Mouse (Mus musculus) B cell, adult 2 months (primary cell): Measurements from ENCODE around the gene Frmd4a.
A peak's percentile ranks its signal among the peaks of the same experiment; 100 is the strongest.

Experiments used
- DNase-seq, 2 experiments: peaks; one replicate each; pipeline ENCODE4 v3.0.0; 2022

Gene Frmd4a

DNA sequence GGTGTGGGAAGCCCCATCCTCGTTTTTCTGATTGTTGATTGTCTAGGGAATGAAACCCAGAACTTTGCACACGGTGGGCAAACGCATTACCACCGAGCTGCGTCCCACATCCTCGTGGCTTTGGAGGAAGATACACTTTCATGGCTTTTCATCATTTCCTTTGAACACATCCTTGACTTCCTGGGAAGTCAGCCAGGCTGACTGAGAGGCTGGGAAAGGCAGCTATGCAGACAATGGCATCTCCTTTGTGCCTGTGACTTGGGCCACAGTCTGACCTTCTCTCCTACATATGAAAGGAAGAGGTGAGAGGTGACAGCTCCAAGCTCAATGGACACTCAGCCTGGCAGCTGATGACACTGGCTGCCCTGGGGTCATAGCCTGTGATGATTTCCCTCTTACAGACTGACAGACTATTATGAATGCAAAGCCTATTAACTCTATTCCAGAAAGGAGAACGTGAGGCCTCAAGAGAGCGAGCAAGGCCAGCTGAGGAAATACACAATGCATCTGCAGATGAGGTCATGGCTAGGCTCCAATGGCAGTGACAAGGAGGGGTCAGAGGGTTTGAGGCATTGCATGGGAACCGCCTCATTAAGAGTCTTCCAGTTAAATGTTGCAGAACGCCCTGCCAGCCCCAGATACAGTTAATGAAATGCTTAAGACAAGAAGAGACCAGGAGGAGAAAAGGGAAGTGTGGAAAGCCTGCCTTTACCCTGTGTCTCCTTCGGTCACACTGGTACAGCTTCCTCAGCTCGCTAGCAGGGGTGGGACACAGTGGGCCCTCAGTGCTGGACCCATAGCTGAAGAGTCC lies 435.3 kb downstream of the Frmd4a start:
- no peak for DNase-seq

DNA sequence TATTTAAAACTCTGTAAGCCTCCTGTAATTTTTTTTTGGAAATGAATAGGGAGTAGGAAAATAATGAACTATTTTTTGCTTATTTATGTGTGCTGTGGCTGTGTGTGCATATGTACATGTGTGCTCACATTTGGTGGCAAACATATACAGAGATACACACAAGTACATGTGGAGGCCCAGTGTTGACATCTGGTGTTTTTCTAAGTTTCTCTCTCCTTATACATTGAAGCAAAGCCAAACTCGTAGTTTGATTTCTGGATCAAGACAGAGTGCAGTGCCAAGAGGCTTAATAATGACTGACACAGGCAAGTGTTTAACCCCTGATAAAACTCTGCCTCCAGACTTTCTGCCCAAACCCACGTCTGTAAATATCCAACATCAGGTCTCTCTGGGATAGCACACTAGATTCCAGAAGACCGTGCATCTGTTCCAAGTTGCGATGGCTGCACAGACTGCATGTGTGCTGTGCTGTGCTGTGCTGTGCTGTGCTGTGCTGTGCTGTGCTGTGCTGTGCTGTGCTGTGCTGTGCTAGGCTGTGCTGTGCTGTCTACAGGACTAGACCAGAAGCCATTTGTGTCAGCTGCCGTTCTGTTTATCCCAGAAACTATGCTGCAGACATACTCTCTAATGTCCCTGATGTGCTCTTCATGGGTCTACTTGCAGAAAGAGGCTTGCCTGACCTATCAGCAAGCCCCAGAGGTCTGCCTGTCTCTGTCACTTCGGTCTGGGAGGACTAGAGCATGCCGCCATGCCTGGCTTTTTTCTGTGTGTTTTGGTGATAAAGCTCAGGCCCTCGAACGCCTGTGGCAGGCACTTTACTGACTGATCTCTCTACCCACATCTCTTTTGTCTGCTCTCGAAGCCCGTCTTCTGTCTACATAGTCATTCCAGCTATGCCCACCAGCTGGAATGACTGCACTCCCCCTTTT lies 437.8 kb downstream of the Frmd4a start:
- no peak for DNase-seq

DNA sequence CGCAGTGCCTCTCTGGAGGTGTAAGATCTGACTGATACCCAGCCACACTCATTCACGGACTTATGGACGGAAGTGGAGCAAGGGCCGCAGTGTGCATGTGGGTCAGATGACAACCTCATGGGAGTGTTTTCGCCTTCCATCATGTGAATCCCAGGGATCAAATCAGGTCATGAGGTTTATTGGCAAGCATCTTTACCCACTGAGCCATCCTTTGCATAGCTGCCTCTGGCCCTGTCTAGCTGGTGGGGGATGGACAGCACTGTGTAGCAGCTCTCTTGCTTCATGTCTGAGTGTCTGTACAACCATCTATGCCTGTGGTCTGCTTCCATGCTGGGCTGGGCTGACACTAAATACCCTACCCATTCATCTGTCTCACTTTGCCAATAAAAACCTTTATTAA lies 443.4 kb downstream of the Frmd4a start:
- DNase-seq = no peak

GRCm38 (mm10) chr2:4461514-4461913 lies 444.0 kb downstream of the Frmd4a start:
- DNase-seq = no peak

DNA sequence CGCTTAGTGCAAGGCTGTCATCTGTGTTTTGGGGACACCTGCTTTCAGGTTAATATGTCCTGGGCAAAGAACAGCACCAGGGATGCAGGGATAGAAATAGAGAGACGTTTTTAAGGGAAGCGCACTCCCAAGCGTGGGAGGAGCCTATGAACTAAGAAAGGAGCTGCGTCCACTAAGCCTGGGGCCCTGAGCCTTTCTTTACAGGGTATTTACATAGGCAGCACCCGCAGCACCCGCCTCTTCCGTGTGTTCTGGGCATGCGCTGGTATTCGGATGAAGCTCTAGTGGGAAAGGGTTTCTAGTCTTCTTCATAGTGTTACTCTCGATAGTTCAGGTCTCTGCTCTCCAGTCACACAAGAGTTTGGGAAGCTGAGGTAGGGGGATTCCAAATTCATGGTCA lies 445.0 kb downstream of the Frmd4a start:
- no peak for DNase-seq

DNA sequence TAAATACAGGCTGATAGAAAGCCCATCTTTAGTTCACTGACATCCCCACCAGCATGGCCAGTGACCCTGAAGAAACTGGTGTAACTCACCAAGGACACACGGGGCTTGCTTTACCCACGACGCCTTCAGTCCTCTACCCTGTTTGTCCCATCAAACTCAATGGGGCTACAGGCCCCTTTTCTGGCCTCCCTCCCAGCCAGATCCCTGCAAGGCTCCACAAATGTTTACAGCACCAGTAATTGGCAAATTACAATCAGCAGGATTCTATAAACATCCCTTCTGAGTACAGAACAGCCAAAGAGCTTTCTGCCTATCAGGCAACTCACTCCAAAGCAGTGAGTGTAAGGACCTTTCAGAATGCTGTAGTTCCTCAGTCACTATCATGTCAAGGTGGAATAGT lies 448.6 kb downstream of the Frmd4a start:
- no peak for DNase-seq

DNA sequence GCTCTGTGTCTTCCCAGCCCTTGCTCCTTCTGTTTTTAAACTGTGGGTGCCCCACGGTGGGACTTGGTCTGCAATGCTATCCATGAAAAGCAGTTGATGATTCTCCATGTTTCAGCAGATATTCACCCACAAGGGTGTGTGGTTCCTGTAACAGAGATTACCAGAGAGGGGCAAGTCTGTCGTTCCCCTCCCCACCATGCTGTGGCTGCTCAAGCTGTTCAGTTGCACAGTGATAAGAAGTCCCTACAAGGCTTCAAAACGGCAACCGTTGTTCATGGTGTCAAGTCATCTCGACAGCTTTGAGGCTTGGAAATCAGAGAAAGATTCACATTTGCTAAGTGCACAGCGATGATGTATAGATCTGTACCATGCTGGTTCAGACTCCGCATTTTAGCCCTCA lies 449.8 kb downstream of the Frmd4a start:
- DNase-seq = no peak

GRCm38 (mm10) chr2:4472760-4473480 lies 455.4 kb downstream of the Frmd4a start:
- no peak for DNase-seq

GRCm38 (mm10) chr2:4473866-4474538 lies 456.5 kb downstream of the Frmd4a start:
- DNase-seq = no peak

- no peak for DNase-seq
Measured at GRCm38 (mm10) chr2:4474539-4474937, 457.0 kb downstream of the Frmd4a start.

GRCm38 (mm10) chr2:4475991-4476390 lies 458.5 kb downstream of the Frmd4a start:
- DNase-seq = no peak

GRCm38 (mm10) chr2:4476608-4477007 lies 459.1 kb downstream of the Frmd4a start:
- DNase-seq = no peak

GRCm38 (mm10) chr2:4477311-4477710 lies 459.8 kb downstream of the Frmd4a start:
- no peak for DNase-seq

GRCm38 (mm10) chr2:4480180-4480579 lies 462.7 kb downstream of the Frmd4a start:
- no peak for DNase-seq

- DNase-seq = no peak
Measured at GRCm38 (mm10) chr2:4481154-4481553, 463.6 kb downstream of the Frmd4a start.

GRCm38 (mm10) chr2:4486185-4486584 lies 468.7 kb downstream of the Frmd4a start:
- DNase-seq = no peak

GRCm38 (mm10) chr2:4487280-4487679 lies 469.8 kb downstream of the Frmd4a start:
- no peak for DNase-seq

DNA sequence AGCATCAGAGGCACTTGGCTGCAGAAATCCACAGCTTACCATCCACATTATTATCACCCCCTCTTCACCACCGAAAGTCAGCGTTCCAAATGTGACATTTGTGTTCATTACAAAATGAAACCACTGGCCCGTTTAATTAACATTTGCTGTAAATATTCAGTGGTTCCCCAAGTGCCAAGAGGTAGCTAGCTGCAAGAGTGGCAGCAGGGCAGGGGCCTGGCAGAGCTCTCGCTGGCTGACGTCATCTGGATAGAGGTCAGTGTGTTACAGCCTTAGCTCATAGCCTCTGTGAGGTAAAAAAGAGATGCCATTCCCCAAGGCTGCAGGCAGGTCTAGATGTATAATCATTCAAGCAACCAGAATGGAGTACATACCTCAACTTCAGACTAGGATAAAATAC lies 473.3 kb downstream of the Frmd4a start:
- no peak for DNase-seq

- peak; percentile 50 to 52 for DNase-seq
Measured at GRCm38 (mm10) chr2:4492485-4493481, 475.3 kb downstream of the Frmd4a start.

GRCm38 (mm10) chr2:4494478-4494877 lies 477.0 kb downstream of the Frmd4a start:
- no peak for DNase-seq

DNA sequence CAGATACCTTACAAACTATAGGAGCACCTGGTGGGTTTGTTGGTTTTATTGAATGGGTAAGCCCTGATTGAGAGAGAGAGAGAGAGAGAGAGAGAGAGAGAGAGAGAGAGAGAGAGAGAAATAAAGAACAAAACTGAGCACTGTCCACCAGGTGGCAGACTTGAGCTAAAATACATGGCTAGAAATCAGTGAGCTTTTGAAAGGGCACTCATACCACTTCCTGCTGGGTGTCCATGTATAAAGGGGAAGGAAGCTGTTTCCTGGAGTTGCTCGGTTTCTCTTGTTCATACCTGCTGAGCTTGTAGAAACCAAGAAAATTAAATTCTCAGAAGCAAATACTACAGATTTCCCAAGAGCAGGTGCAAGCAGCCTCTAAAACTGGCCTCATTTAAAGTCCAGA lies 481.7 kb downstream of the Frmd4a start:
- DNase-seq = peak; percentile 69 to 72
